Mouse (Mus musculus) spleen, adult 2 months (tissue): ENCODE results near the gene S100a16.

Experiments
- CTCF ChIP-seq: fragments of 200-500 bp; IDR thresholded peaks from 2 replicates; pipeline ENCODE4 v1.5.1; 2011; ENCODE audit warnings: mild to moderate bottlenecking, inconsistent platforms; ENCODE audit not compliant: insufficient read depth, insufficient read length, insufficient replicate concordance; ENCODE audit errors: extremely low read depth
- POLR2A ChIP-seq: fragments of 200-500 bp; IDR thresholded peaks from 2 replicates; pipeline ENCODE4 v1.6.1; 2011; ENCODE audit warnings: low read depth, low read length, inconsistent platforms

DNA sequence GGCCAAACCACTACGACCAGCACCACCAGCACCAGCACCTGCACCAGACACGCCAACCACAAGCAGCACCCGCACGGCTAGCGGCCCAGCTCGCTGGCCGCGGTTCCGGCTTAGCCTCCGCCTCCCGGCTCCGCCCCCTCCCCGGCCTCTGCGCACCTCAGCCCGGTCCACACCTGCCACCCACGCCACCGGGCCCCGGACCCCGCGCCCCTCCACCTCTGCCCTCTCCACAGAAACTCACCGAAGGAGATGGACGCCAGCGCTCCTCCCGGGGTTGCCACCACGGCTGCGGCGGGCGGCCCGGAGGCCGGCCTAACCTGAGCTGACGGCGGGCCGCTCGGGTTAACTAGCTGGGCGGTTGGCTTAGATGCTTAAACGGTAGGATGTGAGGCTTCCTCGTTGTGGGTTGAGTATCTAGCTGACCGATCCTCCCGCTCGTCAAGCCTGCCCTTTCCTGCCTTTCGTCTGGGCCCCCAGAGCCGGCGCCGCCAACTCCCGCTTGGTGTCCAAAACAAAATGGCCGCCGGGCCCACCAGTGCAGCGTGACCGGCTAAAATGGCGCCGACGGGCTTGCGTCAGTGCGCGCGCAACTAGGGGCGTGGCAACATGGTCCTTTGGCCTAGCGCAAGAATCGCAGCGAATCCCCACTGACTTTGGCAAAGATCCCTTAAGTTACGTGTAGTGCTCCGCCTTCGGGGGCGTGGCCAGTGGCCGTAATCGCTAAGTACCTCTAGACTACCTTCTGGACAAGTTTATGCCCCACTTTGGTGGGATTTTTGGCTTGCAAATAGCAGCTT, 27.9 kb upstream of the S100a16 start, which contains the start of gene Chtop:
- TF ChIP-seq POLR2A: no peak; the same call in none of the 2 replicates
- no peak for TF ChIP-seq CTCF
